Mouse (Mus musculus) MEL (cell line): ENCODE results near the gene Trip12.

Source experiments
- CTCF ChIP-seq, 3 experiments: IDR thresholded peaks in 2 of 3; conservative IDR thresholded peaks in 1 of 3; 2 replicates each; pipeline ENCODE4 v1.5.1; 2011 to 2012; ENCODE audit warnings: low read length in 3 of 3, low read depth in 2 of 3, mild to moderate bottlenecking in 2 of 3, improper control_type of control experiment in 1 of 3, inconsistent platforms in 1 of 3, mixed read lengths in 1 of 3, moderate library complexity in 1 of 3; ENCODE audit not compliant: control insufficient read depth in 1 of 3, insufficient read depth in 1 of 3, poor library complexity in 1 of 3, severe bottlenecking in 1 of 3
- ELF1 ChIP-seq: IDR thresholded peaks from 2 replicates; pipeline ENCODE4 v1.6.1; 2014; ENCODE audit warnings: low read depth, mild to moderate bottlenecking, inconsistent platforms, low read length, improper control_type of control experiment, moderate library complexity
- EP300 ChIP-seq, 2 experiments: IDR thresholded peaks; 2 replicates each; pipeline ENCODE4 v1.6.1; 2011; ENCODE audit warnings: improper control_type of control experiment in 2 of 2, low read length in 2 of 2, low read depth in 1 of 2, mild to moderate bottlenecking in 1 of 2
- GATA1 ChIP-seq: IDR thresholded peaks from 2 replicates; pipeline ENCODE4 v1.6.1; 2011; ENCODE audit warnings: low read depth, low read length, improper control_type of control experiment
- MAX ChIP-seq: IDR thresholded peaks from 2 replicates; pipeline ENCODE4 v1.6.1; 2011; ENCODE audit warnings: low read length, improper control_type of control experiment
- NELFE ChIP-seq: IDR thresholded peaks from 2 replicates; pipeline ENCODE4 v1.6.1; 2011; ENCODE audit warnings: low read depth, low read length, improper control_type of control experiment
- NRF1 ChIP-seq: IDR thresholded peaks from 2 replicates; pipeline ENCODE4 v1.6.1; 2014; ENCODE audit warnings: low read depth, mild to moderate bottlenecking, inconsistent platforms, low read length, improper control_type of control experiment, moderate library complexity; ENCODE audit not compliant: poor library complexity, insufficient read depth, severe bottlenecking
- POLR2A ChIP-seq, 2 experiments: IDR thresholded peaks; 2 replicates each; pipeline ENCODE4 v1.6.1; 2011 to 2012; ENCODE audit warnings: low read length in 2 of 2, mild to moderate bottlenecking in 2 of 2, control low read depth in 1 of 2, improper control_type of control experiment in 1 of 2, low read depth in 1 of 2, moderate library complexity in 1 of 2; ENCODE audit not compliant: control insufficient read depth in 1 of 2, insufficient read depth in 1 of 2, poor library complexity in 1 of 2
- POLR2AphosphoS5 ChIP-seq: IDR thresholded peaks from 2 replicates; pipeline ENCODE4 v1.6.1; 2012; ENCODE audit warnings: low read depth, borderline replicate concordance, mild to moderate bottlenecking, inconsistent platforms, low read length, moderate library complexity, mixed read lengths
- TAL1 ChIP-seq: IDR thresholded peaks from 2 replicates; pipeline ENCODE4 v1.6.1; 2012; ENCODE audit warnings: mild to moderate bottlenecking, inconsistent platforms, low read length, moderate library complexity, mixed read lengths
- TCF12 ChIP-seq: IDR thresholded peaks from 2 replicates; pipeline ENCODE4 v1.6.1; 2014; ENCODE audit warnings: low read depth, mild to moderate bottlenecking, inconsistent platforms, low read length, improper control_type of control experiment, moderate library complexity
- USF2 ChIP-seq, 2 experiments: IDR thresholded peaks; 2 replicates each; pipeline ENCODE4 v1.6.1; 2011 to 2012; ENCODE audit warnings: improper control_type of control experiment in 2 of 2, low read length in 2 of 2, borderline replicate concordance in 1 of 2, inconsistent platforms in 1 of 2, low read depth in 1 of 2, mild to moderate bottlenecking in 1 of 2; ENCODE audit not compliant: insufficient read depth in 1 of 2

GRCm38 (mm10) chr1:84803788-84804187 lies 36.5 kb downstream of the Trip12 start:
- TF ChIP-seq EP300 (IDR thresholded peaks at IDR 0.05; ENCODE audit: low read depth in 1 of 2, low read length in 2 of 2) (no peak), GATA1 (no peak), NRF1 (no peak), POLR2AphosphoS5 (no peak), POLR2A (IDR thresholded peaks at IDR 0.05; ENCODE audit: control insufficient read depth in 1 of 2, insufficient read depth in 1 of 2, low read depth in 1 of 2, low read length in 2 of 2, poor library complexity in 1 of 2) (no peak), MAX (no peak), NELFE (no peak), CTCF (IDR thresholded peaks at IDR 0.05 in 2 of 3, conservative IDR thresholded peaks at IDR 0.05 in 1 of 3; ENCODE audit: control insufficient read depth in 1 of 3, insufficient read depth in 1 of 3, low read depth in 2 of 3, low read length in 3 of 3, poor library complexity in 1 of 3, severe bottlenecking in 1 of 3) (no peak), TAL1 (no peak), TCF12 (no peak), USF2 (IDR thresholded peaks at IDR 0.05; ENCODE audit: borderline replicate concordance in 1 of 2, insufficient read depth in 1 of 2, low read depth in 1 of 2, low read length in 2 of 2) (no peak), ELF1 (no peak)
